Mouse (Mus musculus) erythroblast, embryonic 14.5 days (primary cell): ENCODE results near the gene Ntn4.

Source experiments
- GATA1 ChIP-seq: IDR thresholded peaks from 2 replicates; pipeline ENCODE4 v1.6.1; 2012; ENCODE audit warnings: low read length, inconsistent platforms, mixed read lengths
- TAL1 ChIP-seq: IDR thresholded peaks from 3 replicates; pipeline ENCODE4 v1.6.1; 2012; ENCODE audit warnings: low read length, inconsistent platforms, mixed read lengths

DNA sequence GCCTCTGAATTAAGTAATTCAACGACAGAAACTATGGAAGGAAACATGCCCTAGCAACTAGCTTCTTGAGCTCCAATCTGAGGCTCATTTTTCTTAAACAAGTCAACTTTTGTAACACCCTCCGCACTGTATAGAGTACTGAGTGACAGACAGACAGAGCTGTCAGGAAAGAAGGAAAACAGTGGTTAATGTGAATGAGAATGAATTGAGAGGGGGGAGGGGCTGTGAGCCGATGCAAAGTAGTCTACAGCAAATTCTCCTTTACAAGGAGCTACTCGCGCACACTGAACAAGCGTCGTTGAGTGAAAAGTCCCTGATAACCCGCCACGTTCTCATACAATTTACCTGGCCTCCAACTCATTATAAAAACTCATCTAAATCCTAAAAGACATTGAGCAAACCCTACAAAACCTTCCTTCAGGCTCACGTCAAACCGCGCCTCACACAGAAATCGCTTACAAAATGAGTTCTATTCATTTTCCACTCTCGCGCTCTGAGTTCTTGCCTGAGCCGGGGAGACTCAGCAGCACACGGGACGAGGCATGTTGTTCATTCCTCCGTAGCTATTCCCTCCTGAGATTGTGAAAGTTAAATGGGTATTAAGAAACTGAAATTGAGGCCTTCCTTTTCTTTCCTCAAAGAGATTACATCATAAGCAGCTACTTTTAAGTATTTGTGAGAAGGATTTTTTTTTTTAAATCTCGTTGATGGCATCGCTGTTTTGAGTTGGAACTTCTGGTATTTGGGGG is 54.7 kb downstream of the Ntn4 start:
- TF ChIP-seq GATA1 (no peak), TAL1 (no peak)
